In genomic region chr6:146643184-146643570, GRCm38 (mm10) we compare ENCODE assay signal across 8 mouse cellular contexts. TPM values are rescaled to one million over a fixed set of nuclear protein-coding genes. Genes with fewer than 3 reads are reported as not detected.
DNase-seq lines count a peak whose midpoint lies in the region; ATAC-seq and TF ChIP-seq lines count a peak whose summit lies in the region.

No protein-coding gene starts in this region.

- peak overlapping the region; percentile 70 for H3K4me3 ChIP-seq in cerebellum, adult 2 months (replicated peaks; ENCODE audit: insufficient read depth, low read depth, low read length)
- H3K4me3 ChIP-seq in forebrain, postnatal 0 days (ENCODE audit: low read depth, low read length): peak overlapping the region; percentile 74
- H3K4me3 ChIP-seq in midbrain, postnatal 0 days (ENCODE audit: low read depth, low read length): peak overlapping the region; percentile 83

- CTCF ChIA-PET in Patski (lab: Charles Lee): interaction anchor here (1.5 to 2.0 kb wide), 2 partner anchors 18 to 233 kb away, joined by 3 to 5 read pairs; no protein-coding TSS in a partner anchor

- H3K27ac ChIP-seq in cerebellum, adult 2 months (ENCODE audit: insufficient read depth, low read length): no peak overlapping the region
- peak overlapping the region; percentile 83; the same call in 1 of the 2 replicates for H3K27ac ChIP-seq in forebrain, postnatal 0 days (ENCODE audit: low read depth, low read length)
- peak overlapping the region; percentile 79; the same call in 1 of the 2 replicates for H3K27ac ChIP-seq in midbrain, postnatal 0 days (ENCODE audit: low read depth, low read length)

- no peak for TF ChIP-seq POLR2A in cerebellum, adult 2 months (IDR thresholded peaks at IDR 0.05; ENCODE audit: borderline replicate concordance, insufficient read depth, low read length)

- POLR2A ChIA-PET in Patski (lab: Charles Lee): no interaction called here

- DNase-seq in cerebellum, adult 2 months: peak in 1 of 2 experiments; percentile 18
- DNase-seq in cerebellum, postnatal 36 days: no peak
- no peak for DNase-seq in Patski (ENCODE audit: low read depth, low spot score)
- no peak for DNase-seq in forebrain, postnatal 0 days
- peak; percentile 24 to 61 for DNase-seq in kidney, postnatal 25 days
- no peak for DNase-seq in midbrain, postnatal 0 days (ENCODE audit: low spot score)
- DNase-seq in adrenal gland, adult 18-20 months (ENCODE audit: low spot score in 2 of 2): no peak
- no peak for DNase-seq in ovary, postnatal 10 days (ENCODE audit: low spot score)

- 30% methylated on average over 11 of the region's 11 CpGs for WGBS in cerebellum, adult 2 months
- WGBS in forebrain, postnatal 0 days: 42% methylated on average over 11 of the region's 11 CpGs
- WGBS in midbrain, postnatal 0 days: 43% methylated on average over 11 of the region's 11 CpGs

- 0 out of 2 replicates have a peak, but pooled peaks cover 3% of the 10 kb centered on the region for H3K4me1 ChIP-seq in cerebellum, adult 2 months (ENCODE audit: control insufficient read depth, insufficient read depth, low read length)
- H3K4me1 ChIP-seq in forebrain, postnatal 0 days (ENCODE audit: insufficient read depth): peaks cover 6% of the 10 kb centered on the region
- no peaks in the 10 kb centered on the region; the same call in 1 of the 2 replicates for H3K4me1 ChIP-seq in midbrain, postnatal 0 days (ENCODE audit: insufficient read depth, low read length)

- no peaks in the 10 kb centered on the region for H3K27me3 ChIP-seq in cerebellum, adult 2 months (ENCODE audit: control insufficient read depth, insufficient read depth, low read length)
- no peaks in the 10 kb centered on the region for H3K27me3 ChIP-seq in Patski
- H3K27me3 ChIP-seq in forebrain, postnatal 0 days (ENCODE audit: insufficient read depth, low read length): no peaks in the 10 kb centered on the region
- H3K27me3 ChIP-seq in midbrain, postnatal 0 days (ENCODE audit: insufficient read depth, low read length): no peaks in the 10 kb centered on the region

- peak overlapping the region; percentile 95 for H3K4me2 ChIP-seq in forebrain, postnatal 0 days (ENCODE audit: low read depth)
- H3K4me2 ChIP-seq in midbrain, postnatal 0 days (ENCODE audit: low read depth, low read length, poor library complexity, severe bottlenecking): peak overlapping the region; percentile 84

- H3K9me3 ChIP-seq in forebrain, postnatal 0 days (ENCODE audit: low read length): no peaks in the 10 kb centered on the region
- H3K9me3 ChIP-seq in midbrain, postnatal 0 days (ENCODE audit: low read length): no peaks in the 10 kb centered on the region

- peak; percentile 29 for ATAC-seq in Patski
- ATAC-seq in forebrain, postnatal 0 days: no peak
- no peak for ATAC-seq in midbrain, postnatal 0 days (ENCODE audit: low FRiP score)

- H3K36me3 ChIP-seq in forebrain, postnatal 0 days (ENCODE audit: insufficient read depth): no peaks in the 10 kb centered on the region
- no peaks in the 10 kb centered on the region for H3K36me3 ChIP-seq in midbrain, postnatal 0 days (ENCODE audit: insufficient read depth, low read length)

- H3K9ac ChIP-seq in forebrain, postnatal 0 days: peak overlapping the region; percentile 68
- H3K9ac ChIP-seq in midbrain, postnatal 0 days (replicated peaks; ENCODE audit: low read length, poor library complexity, severe bottlenecking): peak overlapping the region; percentile 81

- TF ChIP-seq CTCF in cerebellum, adult 2 months (IDR thresholded peaks at IDR 0.05; ENCODE audit: borderline replicate concordance, insufficient read depth, low read depth, low read length): no peak
- no peak for TF ChIP-seq CTCF in Patski (IDR thresholded peaks at IDR 0.05)
- TF ChIP-seq CTCF in forebrain, postnatal 0 days (IDR thresholded peaks at IDR 0.05; ENCODE audit: low read depth): no peak
- TF ChIP-seq CTCF in midbrain, postnatal 0 days (IDR thresholded peaks at IDR 0.05): no peak

- in situ Hi-C loops in Patski (cut with MboI; ENCODE audit: low pct_unique_long_range_greater_than_20kb): no loop called here

RNA-seq across cellular contexts. Expression of gene Tm7sf3, which starts 0.6 kb away (rescaled TPM):
- polyA plus RNA-seq in cerebellum, adult 2 months (2012; rRNA removed): 22.3 and 25.2 TPM in 2 replicates
- polyA plus RNA-seq in Patski (2021): 54.8 TPM
- total RNA-seq in forebrain, postnatal 0 days (2014; rRNA removed): 41.0 and 51.1 TPM in 2 replicates
- polyA plus RNA-seq in forebrain, postnatal 0 days (2015; fragmentation: Nextera tagmentation; extraction: Ambion mirVana): 30.5 and 40.6 TPM in 2 replicates
- 44.3 and 49.8 TPM in 2 replicates for total RNA-seq in midbrain, postnatal 0 days (2014; rRNA removed)
- polyA plus RNA-seq in midbrain, postnatal 0 days (2015; fragmentation: Nextera tagmentation; extraction: Ambion mirVana): 36.3 and 38.3 TPM in 2 replicates
- total RNA-seq in adrenal gland, adult 18-20 months (2021): 10 to 100 TPM; 30.2 to 33.3 TPM

RNA-seq across cellular contexts. Expression of gene Med21, which starts 0.8 kb away (rescaled TPM):
- 90.1 and 93.1 TPM in 2 replicates for polyA plus RNA-seq in cerebellum, adult 2 months (2012; rRNA removed)
- 99.0 TPM for polyA plus RNA-seq in Patski (2021)
- total RNA-seq in forebrain, postnatal 0 days (2014; rRNA removed): 65.2 and 85.3 TPM in 2 replicates
- 112 and 115 TPM in 2 replicates for polyA plus RNA-seq in forebrain, postnatal 0 days (2015; fragmentation: Nextera tagmentation; extraction: Ambion mirVana)
- total RNA-seq in midbrain, postnatal 0 days (2014; rRNA removed): 34.6 and 50.9 TPM in 2 replicates
- 101 and 106 TPM in 2 replicates for polyA plus RNA-seq in midbrain, postnatal 0 days (2015; fragmentation: Nextera tagmentation; extraction: Ambion mirVana)
- 10 to 100 TPM; 66.4 to 67.1 TPM for total RNA-seq in adrenal gland, adult 18-20 months (2021)

Comparison
In these comparisons a context has a peak if more than half of its experiments do, and no peak if none do; other contexts are left out.
1. DNase-seq: peak in kidney, postnatal 25 days (2 of 2); none in cerebellum, postnatal 36 days (0 of 2), Patski (single experiment), forebrain, postnatal 0 days (single experiment), midbrain, postnatal 0 days (single experiment), adrenal gland, adult 18-20 months (0 of 2) and ovary, postnatal 10 days (single experiment).
2. Peak in every context shown above with its lines, with median percentiles within 50 percentile points of each other: H3K4me3 ChIP-seq.